Mouse (Mus musculus) thymus, adult 2 months (tissue): ENCODE results near the gene Ap5z1.

Experiments
- CTCF ChIP-seq: fragments of 200-500 bp; IDR thresholded peaks from 2 replicates; pipeline ENCODE4 v1.5.1; 2012; ENCODE audit warnings: mild to moderate bottlenecking, control low read depth, low read length, moderate library complexity, borderline replicate concordance; ENCODE audit not compliant: control insufficient read depth, poor library complexity, insufficient read depth; ENCODE audit errors: extremely low read depth
- POLR2A ChIP-seq: fragments of 200-500 bp; IDR thresholded peaks from 2 replicates; pipeline ENCODE4 v1.6.1; 2012; ENCODE audit warnings: mild to moderate bottlenecking, low read length, control low read depth, moderate library complexity; ENCODE audit not compliant: control insufficient read depth, poor library complexity, insufficient read depth; ENCODE audit errors: extremely low read depth

DNA sequence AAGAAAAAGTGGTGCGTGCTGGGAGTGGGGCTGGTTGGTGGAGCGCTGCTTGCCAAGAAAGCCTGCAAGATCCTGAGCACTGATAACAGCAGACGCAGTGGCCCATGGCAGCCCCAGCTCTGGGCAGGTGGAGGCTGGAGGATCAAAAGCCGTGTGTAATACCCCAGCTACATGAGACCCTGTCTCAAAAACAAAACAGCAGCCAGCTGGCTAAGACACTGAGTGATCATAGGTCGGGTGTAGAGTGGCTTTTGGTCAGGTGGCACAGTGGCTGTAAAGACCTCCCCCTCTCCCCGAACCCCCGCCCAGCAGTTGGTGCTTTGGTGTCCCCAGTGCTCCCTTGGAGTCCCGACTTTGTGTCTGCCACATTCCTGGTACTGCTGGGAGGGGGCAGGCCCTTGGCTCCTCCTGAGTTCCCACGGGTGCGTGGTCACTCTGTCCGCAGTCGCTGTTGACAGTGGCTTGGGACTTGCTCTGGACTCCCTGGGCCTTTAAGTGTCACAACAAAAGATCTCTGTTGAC, 23.8 kb upstream of the Ap5z1 start:
- TF ChIP-seq CTCF (no peak), POLR2A (no peak)
